Mouse (Mus musculus): ENCODE results near the gene Rtn4r. TPM values are rescaled to one million over a fixed set of nuclear protein-coding genes. Genes with fewer than 3 reads are reported as not detected.

Rtn4r gene
- polyA plus RNA-seq, 1 experiment from 2014 or later, result 18.6 TPM

DNA sequence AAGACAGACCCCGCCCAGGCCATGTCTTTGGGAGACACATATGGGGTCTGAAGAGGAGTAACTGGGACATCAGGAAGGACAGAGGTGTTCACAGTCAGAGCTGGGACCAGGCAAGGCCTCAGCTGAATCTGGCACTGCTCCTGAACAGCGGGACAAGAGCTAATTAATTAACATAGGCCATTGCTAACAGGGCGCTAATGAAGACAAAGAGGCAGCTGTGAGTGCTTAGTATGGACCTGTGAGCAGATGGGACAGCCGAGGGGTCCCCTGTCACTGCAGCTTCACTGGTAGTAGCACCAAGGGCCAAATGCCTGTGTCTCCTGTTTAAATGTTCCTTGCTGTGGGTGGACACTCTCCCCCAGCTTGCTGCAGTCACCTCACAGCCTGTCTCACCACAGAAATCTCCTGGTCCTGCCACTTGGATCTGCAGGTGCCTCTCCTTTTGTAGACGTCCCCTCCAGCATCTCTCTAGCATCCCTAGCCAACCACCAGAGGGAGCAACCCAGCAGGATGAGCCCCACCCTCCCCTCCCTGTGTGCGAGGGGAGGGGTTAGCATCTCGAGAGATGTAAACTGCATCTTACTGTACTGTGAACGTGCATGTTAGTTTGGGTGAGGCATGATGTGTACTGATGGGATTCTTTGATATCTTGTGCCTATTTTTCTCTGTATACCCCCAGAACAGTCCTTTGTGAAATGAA is 8.3 kb upstream of the Rtn4r start:
- H3K27me3 ChIP-seq (ENCODE audit: control insufficient read depth, insufficient read depth, low read length), result no peaks in the 10 kb centered on the region
- 17% methylated on average over 8 of the region's 8 CpGs for WGBS
- no peak overlapping the region for H3K4me3 ChIP-seq (replicated peaks; ENCODE audit: low read depth, low read length)
- H3K9ac ChIP-seq (replicated peaks; ENCODE audit: low read length), result no peak overlapping the region
- no peaks in the 10 kb centered on the region for H3K9me3 ChIP-seq (ENCODE audit: control insufficient read depth, low read length)
- no peaks in the 10 kb centered on the region for H3K36me3 ChIP-seq (ENCODE audit: control insufficient read depth, insufficient read depth, low read length)
- ATAC-seq (ENCODE audit: low FRiP score, low TSS enrichment) (peak; percentile 72; the same call in 1 of the 2 replicates), DNase-seq (peak; percentile 85)
- no peaks in the 10 kb centered on the region for H3K4me1 ChIP-seq (ENCODE audit: control insufficient read depth, insufficient read depth, low read length)
- no peak overlapping the region for H3K4me2 ChIP-seq (ENCODE audit: low read length)
- H3K27ac ChIP-seq (replicated peaks; ENCODE audit: low read depth, low read length), result peak overlapping the region; percentile 32; the same call in 1 of the 2 replicates

DNA sequence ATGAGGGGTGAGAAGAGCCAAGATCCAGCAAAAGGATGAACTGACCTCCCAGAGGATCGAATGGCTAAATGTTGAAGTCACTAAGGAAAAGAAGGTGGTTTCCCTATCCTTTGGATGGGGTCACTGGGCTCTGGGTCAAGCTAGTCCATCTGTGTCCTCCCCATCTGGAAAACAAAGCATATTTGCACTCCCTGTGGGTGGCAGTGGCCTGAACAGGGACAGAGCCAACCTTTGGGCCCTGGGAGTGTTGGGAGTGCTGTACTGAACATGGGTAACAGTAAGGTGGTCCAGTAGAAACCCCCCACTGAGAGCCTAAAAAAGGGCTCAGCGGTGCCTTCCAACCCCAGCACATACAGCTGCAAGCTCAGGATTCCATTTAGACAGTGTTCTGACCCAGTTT is 4.7 kb upstream of the Rtn4r start:
- H3K4me3 ChIP-seq (replicated peaks; ENCODE audit: low read depth, low read length), result no peak overlapping the region
- no peaks in the 10 kb centered on the region for H3K9me3 ChIP-seq (ENCODE audit: control insufficient read depth, low read length)
- DNase-seq (no peak), ATAC-seq (ENCODE audit: low FRiP score, low TSS enrichment) (no peak)
- H3K27ac ChIP-seq (replicated peaks; ENCODE audit: low read depth, low read length), result no peak overlapping the region
- H3K9ac ChIP-seq (replicated peaks; ENCODE audit: low read length), result no peak overlapping the region
- WGBS, result 71% methylated on average over 2 of the region's 2 CpGs
- H3K36me3 ChIP-seq (ENCODE audit: control insufficient read depth, insufficient read depth, low read length), result no peaks in the 10 kb centered on the region
- H3K4me2 ChIP-seq (ENCODE audit: low read length), result no peak overlapping the region
- H3K4me1 ChIP-seq (ENCODE audit: control insufficient read depth, insufficient read depth, low read length), result no peaks in the 10 kb centered on the region
- H3K27me3 ChIP-seq (ENCODE audit: control insufficient read depth, insufficient read depth, low read length), result no peaks in the 10 kb centered on the region

DNA sequence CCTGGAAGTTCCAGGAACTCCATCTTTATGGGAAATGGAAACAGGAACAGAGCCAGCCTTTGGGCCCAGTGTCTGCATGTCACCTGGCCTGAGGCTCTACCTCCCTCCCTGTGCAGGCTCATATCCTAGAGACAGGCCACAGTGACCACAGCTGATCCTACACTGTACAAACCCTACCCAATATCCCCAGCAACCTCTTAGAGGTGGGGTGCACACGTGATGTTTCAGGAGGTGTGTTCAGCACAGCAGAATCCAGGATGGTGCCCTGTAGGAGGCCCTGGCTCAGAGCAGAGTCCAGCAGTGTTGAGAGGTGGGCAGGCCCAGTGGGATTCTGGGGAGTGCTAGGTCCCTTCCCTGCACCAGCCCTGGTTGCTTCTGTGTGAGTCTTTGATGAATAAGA is 4.0 kb upstream of the Rtn4r start:
- 37% methylated on average over 1 of the region's 1 CpGs for WGBS
- no peaks in the 10 kb centered on the region for H3K27me3 ChIP-seq (ENCODE audit: control insufficient read depth, insufficient read depth, low read length)
- ATAC-seq (ENCODE audit: low FRiP score, low TSS enrichment), result no peak
- DNase-seq, result no peak
- H3K9me3 ChIP-seq (ENCODE audit: control insufficient read depth, low read length), result no peaks in the 10 kb centered on the region
- H3K27ac ChIP-seq (replicated peaks; ENCODE audit: low read depth, low read length), result no peak overlapping the region
- no peak overlapping the region for H3K4me2 ChIP-seq (ENCODE audit: low read length)
- H3K36me3 ChIP-seq (ENCODE audit: control insufficient read depth, insufficient read depth, low read length), result no peaks in the 10 kb centered on the region
- no peak overlapping the region for H3K4me3 ChIP-seq (replicated peaks; ENCODE audit: low read depth, low read length)
- H3K9ac ChIP-seq (replicated peaks; ENCODE audit: low read length), result no peak overlapping the region
- peaks cover under 1% of the 10 kb centered on the region; the same call in 1 of the 2 replicates for H3K4me1 ChIP-seq (ENCODE audit: control insufficient read depth, insufficient read depth, low read length)

DNA sequence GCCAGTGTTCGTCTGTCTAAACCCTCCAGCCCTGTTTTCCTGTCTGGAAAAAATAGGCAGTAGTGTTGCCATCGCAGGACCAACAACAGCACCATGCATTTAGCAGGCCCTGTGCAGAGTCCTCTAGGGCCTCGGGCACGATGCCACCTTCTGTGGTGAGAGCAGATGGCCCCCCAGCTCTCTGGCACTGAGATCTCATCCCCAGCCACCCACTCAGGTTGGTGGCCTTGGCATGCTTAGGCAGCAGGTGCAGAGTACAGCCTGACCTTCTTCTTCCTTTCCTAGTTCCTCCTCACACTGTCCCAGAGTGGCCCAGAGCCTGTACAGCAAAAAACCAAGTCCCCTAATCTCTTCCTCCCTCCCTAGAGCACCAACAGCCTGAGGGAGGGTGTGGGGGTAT is 3.4 kb upstream of the Rtn4r start:
- ATAC-seq (ENCODE audit: low FRiP score, low TSS enrichment) (no peak), DNase-seq (no peak)
- H3K36me3 ChIP-seq (ENCODE audit: control insufficient read depth, insufficient read depth, low read length), result no peaks in the 10 kb centered on the region
- no peak overlapping the region for H3K9ac ChIP-seq (replicated peaks; ENCODE audit: low read length)
- peaks cover 6% of the 10 kb centered on the region for H3K4me1 ChIP-seq (ENCODE audit: control insufficient read depth, insufficient read depth, low read length)
- no peaks in the 10 kb centered on the region for H3K27me3 ChIP-seq (ENCODE audit: control insufficient read depth, insufficient read depth, low read length)
- H3K27ac ChIP-seq (replicated peaks; ENCODE audit: low read depth, low read length), result no peak overlapping the region
- no peak overlapping the region for H3K4me3 ChIP-seq (replicated peaks; ENCODE audit: low read depth, low read length)
- 79% methylated on average over 4 of the region's 4 CpGs for WGBS
- no peaks in the 10 kb centered on the region for H3K9me3 ChIP-seq (ENCODE audit: control insufficient read depth, low read length)
- H3K4me2 ChIP-seq (ENCODE audit: low read length), result no peak overlapping the region

DNA sequence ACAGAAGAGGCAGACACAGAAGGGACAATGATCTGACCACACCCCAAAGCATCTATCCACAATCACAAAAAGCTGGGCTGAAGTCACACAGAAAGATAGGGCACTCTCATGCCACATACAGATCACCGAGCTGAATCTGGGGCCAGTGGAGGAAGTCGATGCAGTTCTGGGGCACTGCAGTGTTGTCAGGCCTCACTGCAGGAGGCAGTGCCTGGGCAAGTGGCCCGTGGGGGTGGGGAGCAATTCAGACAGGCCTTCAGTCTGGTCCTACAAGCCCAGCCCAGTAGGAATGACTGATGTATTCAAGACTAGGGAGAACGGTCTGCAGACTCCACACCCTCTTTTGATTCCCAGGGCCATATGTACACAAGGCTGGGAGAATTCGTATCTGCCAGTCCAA is 2.8 kb upstream of the Rtn4r start:
- H3K9ac ChIP-seq (replicated peaks; ENCODE audit: low read length), result no peak overlapping the region
- H3K27me3 ChIP-seq (ENCODE audit: control insufficient read depth, insufficient read depth, low read length), result no peaks in the 10 kb centered on the region
- H3K4me1 ChIP-seq (ENCODE audit: control insufficient read depth, insufficient read depth, low read length), result peaks cover 12% of the 10 kb centered on the region
- DNase-seq, result no peak
- H3K36me3 ChIP-seq (ENCODE audit: control insufficient read depth, insufficient read depth, low read length), result no peaks in the 10 kb centered on the region
- no peak for ATAC-seq (ENCODE audit: low FRiP score, low TSS enrichment)
- no peak overlapping the region for H3K4me3 ChIP-seq (replicated peaks; ENCODE audit: low read depth, low read length)
- WGBS, result 35% methylated on average over 5 of the region's 5 CpGs
- no peak overlapping the region for H3K27ac ChIP-seq (replicated peaks; ENCODE audit: low read depth, low read length)
- H3K9me3 ChIP-seq (ENCODE audit: control insufficient read depth, low read length), result no peaks in the 10 kb centered on the region
- H3K4me2 ChIP-seq (ENCODE audit: low read length), result no peak overlapping the region

DNA sequence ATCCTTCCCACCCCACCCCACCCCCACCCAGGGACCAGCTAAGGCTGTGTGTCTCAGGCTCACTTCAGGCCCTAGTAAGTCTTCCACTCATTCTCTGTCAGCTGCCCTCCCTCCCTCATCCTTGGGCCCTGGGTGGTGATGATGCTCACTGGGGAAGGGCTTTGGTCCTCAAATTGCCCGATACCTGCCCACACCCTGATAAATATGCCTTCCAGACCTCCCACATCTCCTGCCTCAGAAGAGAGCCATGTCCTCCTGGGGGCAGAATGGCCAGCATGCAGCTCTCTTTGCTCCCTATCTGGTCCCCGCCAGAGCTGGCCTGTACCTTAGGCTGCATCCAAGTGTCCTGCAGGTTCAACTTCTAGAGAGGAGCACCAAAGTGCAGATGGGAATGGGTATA is 2.3 kb upstream of the Rtn4r start:
- Histone ChIP-seq H3K4me1 (ENCODE audit: control insufficient read depth, insufficient read depth, low read length) (peaks cover 16% of the 10 kb centered on the region), H3K9ac (replicated peaks; ENCODE audit: low read length) (no peak overlapping the region), H3K4me2 (ENCODE audit: low read length) (no peak overlapping the region), H3K27ac (replicated peaks; ENCODE audit: low read depth, low read length) (no peak overlapping the region), H3K36me3 (ENCODE audit: control insufficient read depth, insufficient read depth, low read length) (no peaks in the 10 kb centered on the region), H3K9me3 (ENCODE audit: control insufficient read depth, low read length) (no peaks in the 10 kb centered on the region), H3K27me3 (ENCODE audit: control insufficient read depth, insufficient read depth, low read length) (no peaks in the 10 kb centered on the region), H3K4me3 (replicated peaks; ENCODE audit: low read depth, low read length) (no peak overlapping the region)
- DNase-seq (no peak), ATAC-seq (ENCODE audit: low FRiP score, low TSS enrichment) (no peak)
- WGBS, result 75% methylated on average over 2 of the region's 2 CpGs

DNA sequence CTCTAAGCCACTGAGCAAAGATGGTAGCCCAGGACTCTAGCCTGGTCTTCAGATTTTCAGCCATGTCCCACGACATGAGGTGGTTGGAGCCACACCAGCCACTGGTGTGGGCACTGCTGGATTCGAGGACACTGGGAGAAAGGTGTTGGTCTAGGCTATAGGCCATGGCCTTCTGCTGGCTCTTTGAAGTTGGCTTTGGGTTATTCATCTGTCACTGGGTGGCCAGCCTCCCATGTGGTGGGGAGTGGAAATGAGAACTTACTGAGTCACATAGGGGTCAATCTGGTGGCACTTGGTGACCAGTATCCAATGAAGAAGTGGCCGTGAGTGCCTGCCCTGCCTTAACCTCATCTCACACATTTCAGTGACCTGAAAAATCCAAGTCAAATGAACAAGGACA is 1.2 kb upstream of the Rtn4r start:
- Histone ChIP-seq H3K27me3 (ENCODE audit: control insufficient read depth, insufficient read depth, low read length) (no peaks in the 10 kb centered on the region), H3K9me3 (ENCODE audit: control insufficient read depth, low read length) (no peaks in the 10 kb centered on the region), H3K4me2 (ENCODE audit: low read length) (peak overlapping the region; percentile 76; the same call in 1 of the 2 replicates), H3K9ac (replicated peaks; ENCODE audit: low read length) (no peak overlapping the region), H3K4me1 (ENCODE audit: control insufficient read depth, insufficient read depth, low read length) (peaks cover 22% of the 10 kb centered on the region), H3K4me3 (replicated peaks; ENCODE audit: low read depth, low read length) (no peak overlapping the region), H3K36me3 (ENCODE audit: control insufficient read depth, insufficient read depth, low read length) (no peaks in the 10 kb centered on the region), H3K27ac (replicated peaks; ENCODE audit: low read depth, low read length) (no peak overlapping the region)
- no peak for DNase-seq
- 80% methylated on average over 3 of the region's 3 CpGs for WGBS
- ATAC-seq (ENCODE audit: low FRiP score, low TSS enrichment), result no peak

DNA sequence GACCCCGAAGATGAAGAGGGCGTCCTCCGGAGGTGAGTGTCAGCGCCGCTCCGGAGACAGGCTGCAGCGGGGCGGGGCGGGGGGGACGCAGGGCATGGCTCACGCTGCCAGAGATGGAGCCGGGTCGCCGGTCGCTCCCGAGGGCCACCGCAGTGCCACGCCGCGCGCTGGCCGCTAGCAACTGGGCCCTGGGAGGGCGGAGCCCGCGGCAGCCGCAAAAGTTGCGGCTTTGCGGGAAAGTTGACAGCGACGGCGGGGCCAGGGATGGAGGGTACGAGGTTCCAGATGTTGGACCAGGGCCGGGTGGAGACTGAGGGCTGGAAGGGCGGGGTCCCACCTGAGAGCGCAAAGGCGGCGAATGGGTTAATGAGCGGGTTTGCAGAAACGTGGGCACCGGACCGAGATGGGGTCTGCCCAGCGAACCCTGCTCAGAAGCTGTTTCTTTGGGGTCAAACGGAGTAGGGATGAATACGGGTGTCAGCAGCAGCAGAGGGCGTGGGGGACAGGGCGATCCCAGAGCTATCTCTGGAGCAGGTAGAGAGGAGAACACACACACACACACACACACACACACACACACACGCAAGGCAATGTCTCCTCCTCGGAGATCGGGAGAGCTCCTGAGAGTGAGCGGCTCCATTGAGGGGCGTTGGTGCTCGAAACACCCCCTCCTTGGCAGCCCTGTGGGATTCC is 575 bp downstream of the Rtn4r start:
- peak; percentile 60 for DNase-seq
- peak overlapping the region; percentile 90 for H3K9ac ChIP-seq (replicated peaks; ENCODE audit: low read length)
- peak; percentile 51 for ATAC-seq (ENCODE audit: low FRiP score, low TSS enrichment)
- H3K4me1 ChIP-seq (ENCODE audit: control insufficient read depth, insufficient read depth, low read length), result peaks cover 22% of the 10 kb centered on the region
- H3K9me3 ChIP-seq (ENCODE audit: control insufficient read depth, low read length), result no peaks in the 10 kb centered on the region
- H3K36me3 ChIP-seq (ENCODE audit: control insufficient read depth, insufficient read depth, low read length), result no peaks in the 10 kb centered on the region
- 1% methylated on average over 52 of the region's 52 CpGs for WGBS
- peak overlapping the region; percentile 75 for H3K4me3 ChIP-seq (replicated peaks; ENCODE audit: low read depth, low read length)
- peak overlapping the region; percentile 76 for H3K4me2 ChIP-seq (ENCODE audit: low read length)
- peak overlapping the region; percentile 88 for H3K27ac ChIP-seq (replicated peaks; ENCODE audit: low read depth, low read length)
- no peaks in the 10 kb centered on the region for H3K27me3 ChIP-seq (ENCODE audit: control insufficient read depth, insufficient read depth, low read length)

DNA sequence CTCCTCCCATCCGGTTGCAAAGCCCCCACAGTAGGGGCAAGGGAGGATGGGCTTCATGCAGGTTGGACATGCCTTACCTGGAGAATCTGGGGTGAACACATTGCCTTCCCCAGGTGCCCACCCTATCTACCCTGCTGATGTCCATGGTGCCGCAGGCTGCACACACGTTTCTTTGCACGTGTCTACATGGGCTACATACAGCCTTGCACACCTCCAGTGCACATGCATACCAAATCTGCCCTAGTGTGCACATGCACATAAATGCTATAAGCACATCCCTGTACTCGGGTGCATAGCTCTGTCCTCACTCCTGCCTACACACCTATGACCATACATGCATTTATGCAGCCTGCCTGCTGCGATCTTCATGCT is 1.1 kb downstream of the Rtn4r start:
- Histone ChIP-seq H3K4me3 (replicated peaks; ENCODE audit: low read depth, low read length) (peak overlapping the region; percentile 75), H3K27me3 (ENCODE audit: control insufficient read depth, insufficient read depth, low read length) (no peaks in the 10 kb centered on the region), H3K36me3 (ENCODE audit: control insufficient read depth, insufficient read depth, low read length) (no peaks in the 10 kb centered on the region), H3K4me2 (ENCODE audit: low read length) (peak overlapping the region; percentile 76), H3K9ac (replicated peaks; ENCODE audit: low read length) (peak overlapping the region; percentile 90), H3K9me3 (ENCODE audit: control insufficient read depth, low read length) (no peaks in the 10 kb centered on the region), H3K27ac (replicated peaks; ENCODE audit: low read depth, low read length) (0 out of 2 replicates have a peak overlapping the region, but pooled peaks have one; percentile 17), H3K4me1 (ENCODE audit: control insufficient read depth, insufficient read depth, low read length) (peaks cover 22% of the 10 kb centered on the region)
- ATAC-seq (ENCODE audit: low FRiP score, low TSS enrichment), result no peak
- DNase-seq, result peak; percentile 32
- 57% methylated on average over 6 of the region's 6 CpGs for WGBS
